Comparison of ENCODE assay signal across 7 mouse cellular contexts in genomic region chr10:77484205-77484935, GRCm38 (mm10). TPM values are rescaled to one million over a fixed set of nuclear protein-coding genes. Genes with fewer than 3 reads are reported as not detected.
DNase-seq lines count a peak whose midpoint lies in the region; ATAC-seq lines count a peak whose summit lies in the region.

No protein-coding gene starts in this region.

- H3K9ac ChIP-seq in liver, embryonic 11.5 days (ENCODE audit: low read depth, low read length), result no peak overlapping the region
- no peak overlapping the region for H3K9ac ChIP-seq in stomach, embryonic 14.5 days (replicated peaks; ENCODE audit: low read depth, low read length)

- WGBS in liver, embryonic 11.5 days, result 36% methylated on average over 18 of the region's 18 CpGs
- WGBS in stomach, embryonic 14.5 days, result 22% methylated on average over 18 of the region's 18 CpGs

- peak; percentile 49 for DNase-seq in ZHBTc4 (ENCODE audit: low read depth, low spot score)
- peak; percentile 22 for DNase-seq in embryo, embryonic 9.5 days (ENCODE audit: extremely low spot score)
- peak; percentile 76 for DNase-seq in heart, postnatal 25 days (ENCODE audit: low spot score)
- no peak for DNase-seq in liver, embryonic 11.5 days (ENCODE audit: low spot score)
- DNase-seq in left cerebral cortex, postnatal 25 days (ENCODE audit: low spot score in 2 of 2), result no peak
- no peak for DNase-seq in layer of hippocampus, adult 11-12 months (ENCODE audit: low spot score)

- H3K4me1 ChIP-seq in liver, embryonic 11.5 days (replicated peaks; ENCODE audit: control insufficient read depth, insufficient read depth, low read length), result peaks cover 12% of the 10 kb centered on the region
- H3K4me1 ChIP-seq in stomach, embryonic 14.5 days (ENCODE audit: control insufficient read depth, insufficient read depth, low read length), result peaks cover 11% of the 10 kb centered on the region

- H3K4me3 ChIP-seq in liver, embryonic 11.5 days (ENCODE audit: low read depth, low read length), result no peak overlapping the region
- no peak overlapping the region for H3K4me3 ChIP-seq in stomach, embryonic 14.5 days (ENCODE audit: low read depth, low read length)

- H3K27ac ChIP-seq in liver, embryonic 11.5 days (ENCODE audit: low read depth, low read length), result peak overlapping the region; percentile 6; the same call in 1 of the 2 replicates
- H3K27ac ChIP-seq in stomach, embryonic 14.5 days (ENCODE audit: low read length), result peak overlapping the region; percentile 11; the same call in 1 of the 2 replicates

- no peaks in the 10 kb centered on the region for H3K9me3 ChIP-seq in liver, embryonic 11.5 days (ENCODE audit: control insufficient read depth, low read length)
- H3K9me3 ChIP-seq in stomach, embryonic 14.5 days (ENCODE audit: control insufficient read depth, low read depth, low read length), result no peaks in the 10 kb centered on the region

- intact Hi-C loops in heart, postnatal 25 days (cut with DNase I), result no loop called here
- intact Hi-C loops in left cerebral cortex, postnatal 25 days (cut with DNase I), result no loop called here

- H3K4me2 ChIP-seq in liver, embryonic 11.5 days, result no peak overlapping the region
- H3K4me2 ChIP-seq in stomach, embryonic 14.5 days (replicated peaks; ENCODE audit: low read depth, low read length), result no peak overlapping the region

- H3K36me3 ChIP-seq in liver, embryonic 11.5 days (ENCODE audit: control insufficient read depth, insufficient read depth, low read length), result peaks cover 17% of the 10 kb centered on the region
- H3K36me3 ChIP-seq in stomach, embryonic 14.5 days (ENCODE audit: control insufficient read depth, insufficient read depth, low read length), result peaks cover 23% of the 10 kb centered on the region

- peak; percentile 70 for ATAC-seq in liver, embryonic 11.5 days (replicated peaks; ENCODE audit: low FRiP score)
- ATAC-seq in stomach, embryonic 14.5 days (ENCODE audit: insufficient number of reproducible peaks, insufficient read depth, low FRiP score, low read depth), result peak; percentile 31; the same call in 1 of the 2 replicates

- H3K27me3 ChIP-seq in liver, embryonic 11.5 days (replicated peaks; ENCODE audit: control insufficient read depth, insufficient read depth, low read length), result no peaks in the 10 kb centered on the region
- H3K27me3 ChIP-seq in stomach, embryonic 14.5 days (ENCODE audit: control insufficient read depth, insufficient read depth, low read length), result no peaks in the 10 kb centered on the region

RNA-seq across cellular contexts. Expression of gene Fam207a, which starts 31.2 kb away (rescaled TPM):
- 1 to 10 TPM; 8.6 to 9.9 TPM for total RNA-seq in heart, postnatal 25 days (2021)
- polyA plus RNA-seq in liver, embryonic 11.5 days (2014; fragmentation: Nextera tagmentation; extraction: Ambion mirVana), result 42.6 and 47.4 TPM in 2 replicates
- polyA plus RNA-seq in stomach, embryonic 14.5 days (2014; fragmentation: Nextera tagmentation; extraction: Ambion mirVana), result 31.0 and 34.2 TPM in 2 replicates
- 10 to 100 TPM; 34.2 to 36.0 TPM for total RNA-seq in left cerebral cortex, postnatal 25 days (2021)

RNA-seq across cellular contexts. Expression of gene Itgb2, which starts 45.7 kb away (rescaled TPM):
- 1 to 10 TPM; 6.1 to 6.4 TPM for total RNA-seq in heart, postnatal 25 days (2021)
- 18.6 and 19.1 TPM in 2 replicates for polyA plus RNA-seq in liver, embryonic 11.5 days (2014; fragmentation: Nextera tagmentation; extraction: Ambion mirVana)
- polyA plus RNA-seq in stomach, embryonic 14.5 days (2014; fragmentation: Nextera tagmentation; extraction: Ambion mirVana), result 2.7 and 3.1 TPM in 2 replicates
- total RNA-seq in left cerebral cortex, postnatal 25 days (2021), result 1 to 10 TPM; 2.9 to 3.6 TPM

Comparison
In these comparisons a context has a peak if more than half of its experiments do, and no peak if none do; other contexts are left out.
1. DNase-seq: peak in ZHBTc4 (single experiment), embryo, embryonic 9.5 days (single experiment) and heart, postnatal 25 days (single experiment); none in liver, embryonic 11.5 days (single experiment), left cerebral cortex, postnatal 25 days (0 of 2) and layer of hippocampus, adult 11-12 months (single experiment).